Mouse (Mus musculus): ENCODE results near the gene Nectin1.

Nectin1 gene

GRCm38 (mm10) chr9:43751111-43751510 lies 7.3 kb downstream of the Nectin1 start:
- ChIA-PET POLR2A (interaction anchor here in 2 of 4 experiments (0.6 to 0.8 kb wide), 3 partner anchors 22 to 1495 kb away, joined by 3 read pairs; no protein-coding TSS in a partner anchor), CTCF (no interaction called here)

GRCm38 (mm10) chr9:43753481-43753880 lies 9.7 kb downstream of the Nectin1 start:
- POLR2A ChIA-PET = interaction anchor here in 3 of 4 experiments (0.6 to 1.7 kb wide), 7 partner anchors 8 to 889 kb away, joined by 3 to 5 read pairs (median 3); partner anchors contain the start of gene Nectin1 (in 1 of the 3)
- CTCF ChIA-PET = interaction anchor here (0.5 to 2.4 kb wide), 5 partner anchors 9 to 69 kb away, joined by 3 to 8 read pairs (median 5); partner anchors contain the start of gene Nectin1 (in 2 of the 4)

GRCm38 (mm10) chr9:43754083-43754482 lies 10.3 kb downstream of the Nectin1 start:
- CTCF ChIA-PET = interaction anchor here (0.5 to 2.4 kb wide), 5 partner anchors 10 to 68 kb away, joined by 3 to 8 read pairs (median 5); partner anchors contain the start of gene Nectin1 (in 2 of the 4)
- POLR2A ChIA-PET = interaction anchor here in 3 of 4 experiments (0.6 to 1.7 kb wide), 11 partner anchors 9 to 383 kb away, joined by 3 to 5 read pairs (median 3); partner anchors contain the start of gene Nectin1 (in 2 of the 3)

GRCm38 (mm10) chr9:43754768-43755197 lies 11.0 kb downstream of the Nectin1 start:
- POLR2A ChIA-PET = interaction anchor here in 3 of 4 experiments (0.6 to 1.7 kb wide), 8 partner anchors 11 to 427 kb away, joined by 3 to 5 read pairs (median 3); partner anchors contain the start of gene Nectin1 (in 2 of the 3)
- CTCF ChIA-PET = interaction anchor here in 3 of 4 experiments (0.6 to 2.4 kb wide), 4 partner anchors 11 to 25 kb away, joined by 3 to 8 read pairs (median 4); partner anchors contain the start of gene Nectin1 (in 2 of the 3)

- ChIA-PET POLR2A (interaction anchor here in 3 of 4 experiments (0.6 to 2.4 kb wide), 7 partner anchors 10 to 427 kb away, joined by 3 to 7 read pairs (median 4); partner anchors contain the start of gene Nectin1 (in 2 of the 3)), CTCF (interaction anchor here in 3 of 4 experiments (0.5 to 2.4 kb wide), 3 partner anchors 11 to 389 kb away, joined by 3 to 8 read pairs (median 3); partner anchors contain the start of gene Nectin1 (in 1 of the 3))
Observed at GRCm38 (mm10) chr9:43755464-43755863, 11.7 kb downstream of the Nectin1 start.

- ChIA-PET POLR2A (interaction anchor here in 2 of 4 experiments (1.0 to 2.4 kb wide), 3 partner anchors 10 to 26 kb away, joined by 3 to 7 read pairs (median 4); partner anchors contain the start of gene Nectin1 (in 1 of the 2)), CTCF (no interaction called here)
Observed at GRCm38 (mm10) chr9:43755928-43756327, 12.1 kb downstream of the Nectin1 start.

- POLR2A ChIA-PET = interaction anchor here in 3 of 4 experiments (0.7 to 2.4 kb wide), 3 partner anchors 14 to 87 kb away, joined by 3 to 7 read pairs (median 4); partner anchors contain the start of gene Nectin1 (in 2 of the 3)
Observed at GRCm38 (mm10) chr9:43757225-43757624, 13.4 kb downstream of the Nectin1 start.

GRCm38 (mm10) chr9:43757972-43758965 lies 14.5 kb downstream of the Nectin1 start:
- ChIA-PET CTCF (interaction anchor here in 2 of 4 experiments (1.1 to 2.9 kb wide), 3 partner anchors 15 to 28 kb away, joined by 4 to 11 read pairs (median 6); partner anchors contain the start of gene Nectin1 (in 2 of the 2)), POLR2A (interaction anchor here in 1 of 4 experiments (1.0 to 1.7 kb wide), 4 partner anchors 11 to 87 kb away, joined by 3 to 5 read pairs (median 4); partner anchors contain the start of gene Nectin1)

More at GRCm38 (mm10) chr9:43757225-43757624, 13.4 kb downstream of the Nectin1 start:
- CTCF ChIA-PET = interaction anchor here in 2 of 4 experiments (0.6 kb wide), 2 partner anchors 38 to 89 kb away, joined by 3 read pairs; no protein-coding TSS in a partner anchor

- ChIA-PET POLR2A (interaction anchor here in 2 of 4 experiments (1.0 to 1.7 kb wide), 3 partner anchors 12 to 22 kb away, joined by 4 to 6 read pairs (median 4); no protein-coding TSS in a partner anchor), CTCF (interaction anchor here in 1 of 4 experiments (2.9 kb wide), 1 partner anchor 16 kb away, joined by 11 read pairs; the partner anchor contains the start of gene Nectin1)
Observed at GRCm38 (mm10) chr9:43760078-43760477, 16.3 kb downstream of the Nectin1 start.

- CTCF ChIA-PET = no interaction called here
- POLR2A ChIA-PET = interaction anchor here in 2 of 4 experiments (0.9 to 1.3 kb wide), 2 partner anchors 10 to 11 kb away, joined by 3 to 4 read pairs; no protein-coding TSS in a partner anchor
Observed at GRCm38 (mm10) chr9:43761181-43761820, 17.5 kb downstream of the Nectin1 start.

GRCm38 (mm10) chr9:43761941-43762340 lies 18.2 kb downstream of the Nectin1 start:
- ChIA-PET POLR2A (interaction anchor here in 1 of 4 experiments (1.3 kb wide), 1 partner anchor 10 kb away, joined by 4 read pairs; no protein-coding TSS in a partner anchor), CTCF (no interaction called here)

- ChIA-PET POLR2A (interaction anchor here in 3 of 4 experiments (0.7 to 1.5 kb wide), 7 partner anchors 10 to 28 kb away, joined by 3 to 4 read pairs (median 3); partner anchors contain the start of gene Nectin1 (in 1 of the 3)), CTCF (interaction anchor here in 2 of 4 experiments (0.5 to 1.9 kb wide), 5 partner anchors 11 to 261 kb away, joined by 3 to 7 read pairs (median 5); partner anchors contain the start of gene Nectin1 (in 2 of the 2))
Observed at GRCm38 (mm10) chr9:43765419-43766179, 21.8 kb downstream of the Nectin1 start.

GRCm38 (mm10) chr9:43768779-43769178 lies 25.0 kb downstream of the Nectin1 start:
- POLR2A ChIA-PET = interaction anchor here in 2 of 4 experiments (0.6 to 1.2 kb wide), 3 partner anchors 9 to 209 kb away, joined by 3 to 4 read pairs (median 4); no protein-coding TSS in a partner anchor
- CTCF ChIA-PET = interaction anchor here in 1 of 4 experiments (0.6 kb wide), 1 partner anchor 1718 kb away, joined by 3 read pairs; no protein-coding TSS in a partner anchor

- ChIA-PET CTCF (no interaction called here), POLR2A (interaction anchor here in 1 of 4 experiments (0.6 to 1.2 kb wide), 5 partner anchors 10 to 208 kb away, joined by 3 to 6 read pairs (median 4); no protein-coding TSS in a partner anchor)
Observed at GRCm38 (mm10) chr9:43769228-43769627, 25.4 kb downstream of the Nectin1 start.

- ChIA-PET CTCF (no interaction called here), POLR2A (interaction anchor here in 1 of 4 experiments (0.6 to 1.2 kb wide), 3 partner anchors 11 to 28 kb away, joined by 3 read pairs; no protein-coding TSS in a partner anchor)
Observed at GRCm38 (mm10) chr9:43769940-43770339, 26.2 kb downstream of the Nectin1 start.

- ChIA-PET CTCF (interaction anchor here in 1 of 4 experiments (0.6 to 1.6 kb wide), 2 partner anchors 75 to 130 kb away, joined by 3 to 4 read pairs; no protein-coding TSS in a partner anchor), POLR2A (interaction anchor here in 2 of 4 experiments (1.0 to 1.8 kb wide), 3 partner anchors 10 to 31 kb away, joined by 3 to 4 read pairs (median 3); partner anchors contain the start of gene Nectin1 (in 1 of the 2))
Observed at GRCm38 (mm10) chr9:43771041-43771440, 27.3 kb downstream of the Nectin1 start.

Data from embryonic stem cell, embryonic (primary cell).